Mouse (Mus musculus) limb, embryonic 10.5 days (tissue): ENCODE data around the gene Mthfd1. TPM values are rescaled to one million over a fixed set of nuclear protein-coding genes. Genes with fewer than 3 reads are reported as not detected.

ENCODE experiments used
- DNase-seq: peaks from one replicate; pipeline ENCODE4 v3.0.0-alpha.2; 2017; ENCODE audit warnings: low spot score
- H3K27ac ChIP-seq: fragments of 300-500 bp; sonication (generic); 2 replicates; pipeline ENCODE4 v1.5.1; 2016; ENCODE audit warnings: mild to moderate bottlenecking
- H3K27me3 ChIP-seq: fragments of 300-500 bp; sonication (generic); 2 replicates; pipeline ENCODE4 v1.6.1; 2016; ENCODE audit warnings: low read depth, mild to moderate bottlenecking; ENCODE audit not compliant: poor library complexity, severe bottlenecking
- H3K36me3 ChIP-seq: fragments of 300-500 bp; sonication (generic); 2 replicates; pipeline ENCODE4 v1.6.1; 2016; ENCODE audit warnings: mild to moderate bottlenecking, moderate library complexity
- H3K4me1 ChIP-seq: fragments of 300-500 bp; sonication (generic); 2 replicates; pipeline ENCODE4 v1.6.1; 2016
- H3K4me3 ChIP-seq: fragments of 300-500 bp; sonication (generic); 2 replicates; pipeline ENCODE4 v1.5.1; 2016; ENCODE audit warnings: mild to moderate bottlenecking, moderate library complexity
- H3K9me3 ChIP-seq: fragments of 300-500 bp; sonication (generic); replicated peaks from 2 replicates; pipeline ENCODE4 v1.6.1; 2016; ENCODE audit warnings: mild to moderate bottlenecking
- WGBS: fragments of 180-500 bp; shearing (Covaris S2); methylation state at CpG from one replicate; pipeline ENCODE4 v1.1.7; 2016; 5-methylcytosine and 5-hydroxymethylcytosine counted together
- polyA plus RNA-seq: library from polyadenylated mRNA; unstranded; fragments of >200 nt; fragmentation: Nextera tagmentation; extraction: Ambion mirVana; gene quantifications from 2 replicates; pipeline ENCODE4 v1.2.1, GENCODE M21; 2016

Gene Mthfd1
- polyA plus RNA-seq, 1 experiment from 2014 or later: 100 TPM

DNA sequence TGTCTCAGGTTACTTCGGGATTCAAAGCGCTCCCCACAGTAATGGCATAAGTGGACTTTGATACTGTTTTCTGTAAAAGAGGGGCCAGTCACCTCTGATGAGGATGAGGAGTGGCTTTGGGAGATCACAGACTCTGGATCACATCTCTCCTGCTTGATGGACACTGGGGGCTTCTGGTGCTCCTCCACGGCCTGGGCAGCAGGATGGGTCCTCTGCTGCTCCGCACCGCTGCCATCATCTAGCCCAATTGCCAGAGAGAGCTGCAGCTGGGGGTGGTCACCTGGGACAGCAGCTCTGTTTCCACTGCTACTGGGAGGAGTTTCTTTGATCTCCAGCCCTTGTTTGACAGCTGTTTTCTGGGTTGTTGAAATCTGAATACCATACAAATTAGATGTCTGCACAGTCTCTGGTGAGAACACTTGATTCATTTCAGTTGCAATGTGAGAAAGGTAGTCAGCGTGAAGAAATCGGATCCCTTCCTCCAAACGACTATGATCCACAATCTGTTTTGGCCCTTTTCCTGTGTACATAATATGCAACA lies 94.7 kb downstream of the Mthfd1 start:
- Histone ChIP-seq H3K27ac (no peak overlapping the region), H3K4me3 (no peak overlapping the region), H3K27me3 (no peaks in the 10 kb centered on the region), H3K36me3 (peaks cover 59% of the 10 kb centered on the region), H3K9me3 (no peaks in the 10 kb centered on the region), H3K4me1 (no peaks in the 10 kb centered on the region)
- WGBS: 75% methylated on average over 8 of the region's 8 CpGs
- DNase-seq: no peak

DNA sequence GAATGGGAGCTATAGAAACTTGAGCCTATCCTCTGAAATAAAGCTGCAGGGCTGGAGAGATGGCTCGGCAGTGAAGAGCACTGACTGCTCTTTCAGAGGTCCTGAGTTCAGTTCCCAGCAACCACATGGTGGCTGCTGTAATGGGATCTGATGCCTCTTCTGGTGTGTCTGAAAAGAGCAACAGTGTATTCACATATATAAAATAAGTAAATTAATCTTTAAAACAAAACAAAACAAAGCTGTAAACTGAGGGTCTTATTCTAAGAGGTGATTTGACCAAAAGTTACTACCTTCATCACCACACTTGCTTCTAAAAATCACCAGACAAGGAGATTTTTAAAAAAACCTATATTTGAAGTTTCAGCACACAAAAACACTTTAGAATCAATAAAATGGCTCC lies 105.8 kb downstream of the Mthfd1 start:
- Histone ChIP-seq H3K27me3 (no peaks in the 10 kb centered on the region), H3K4me1 (peaks cover 8% of the 10 kb centered on the region), H3K36me3 (peaks cover 24% of the 10 kb centered on the region), H3K4me3 (no peak overlapping the region), H3K27ac (no peak overlapping the region), H3K9me3 (no peaks in the 10 kb centered on the region)
- DNase-seq: no peak
- 73% methylated on average over 1 of the region's 1 CpGs for WGBS

DNA sequence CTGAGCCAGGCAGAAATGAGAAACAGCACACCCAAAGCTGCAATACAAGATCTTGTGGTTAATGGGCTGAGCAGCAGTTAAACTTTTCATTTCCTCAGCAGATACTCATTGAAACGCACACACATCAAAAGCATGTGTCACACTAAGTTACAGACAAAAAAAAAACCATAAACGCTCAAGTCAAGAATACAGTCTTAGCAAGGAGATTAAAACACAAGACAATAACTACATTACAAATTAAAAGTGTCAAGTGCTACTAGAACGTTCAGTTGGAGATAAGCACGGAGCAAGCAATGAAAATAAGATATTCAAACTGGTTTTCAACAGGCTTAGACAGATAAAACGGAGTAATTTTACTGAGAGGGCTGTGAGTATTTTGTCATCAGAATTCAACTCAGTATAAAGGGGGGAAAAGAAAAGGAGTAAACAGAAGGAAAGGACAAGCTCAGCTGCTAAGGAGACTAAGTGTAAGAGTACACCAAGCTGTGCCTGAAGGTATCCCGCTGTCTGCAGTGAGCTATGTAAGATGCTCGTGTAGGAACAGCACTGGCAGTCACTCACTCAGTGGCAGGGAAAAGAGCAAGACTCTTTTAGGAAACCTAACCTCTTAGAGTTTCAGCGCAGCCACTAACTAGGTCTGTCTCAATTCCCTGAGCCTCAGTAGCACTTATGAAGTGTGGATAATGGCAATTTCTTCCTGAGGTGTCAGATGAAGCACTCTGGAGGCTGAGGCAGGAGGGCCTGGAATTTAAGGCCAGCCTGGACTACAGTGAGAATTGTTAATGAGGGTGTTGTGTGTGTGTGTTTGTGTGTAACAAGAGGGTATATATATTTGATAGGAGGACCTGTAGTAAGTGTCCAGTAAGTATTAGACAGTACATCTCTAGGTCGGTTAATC lies 106.6 kb downstream of the Mthfd1 start:
- H3K36me3 ChIP-seq: peaks cover 24% of the 10 kb centered on the region
- H3K27ac ChIP-seq: no peak overlapping the region
- H3K4me3 ChIP-seq: no peak overlapping the region
- H3K27me3 ChIP-seq: no peaks in the 10 kb centered on the region
- no peak for DNase-seq
- peaks cover 8% of the 10 kb centered on the region for H3K4me1 ChIP-seq
- 77% methylated on average over 9 of the region's 9 CpGs for WGBS
- H3K9me3 ChIP-seq: no peaks in the 10 kb centered on the region

DNA sequence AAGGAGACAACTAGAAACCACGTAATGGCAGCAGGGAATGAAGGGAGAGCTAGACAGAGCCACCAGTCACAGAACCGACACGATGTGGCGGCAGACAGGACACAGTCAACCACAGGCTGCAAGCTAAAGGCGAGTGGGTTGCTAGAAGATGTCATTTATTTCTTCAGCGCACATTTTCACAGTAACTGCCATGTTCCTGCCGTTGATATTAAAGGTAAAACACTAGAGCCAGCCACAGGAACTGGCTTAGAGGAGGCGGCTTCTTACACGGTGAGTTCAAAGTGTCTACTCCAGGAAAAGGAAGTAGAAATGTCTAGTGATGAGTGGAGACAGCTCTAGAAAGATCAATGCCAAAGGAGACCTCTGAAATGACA lies 107.2 kb downstream of the Mthfd1 start:
- Histone ChIP-seq H3K9me3 (no peaks in the 10 kb centered on the region), H3K4me1 (peaks cover 15% of the 10 kb centered on the region), H3K4me3 (no peak overlapping the region), H3K27ac (no peak overlapping the region), H3K27me3 (no peaks in the 10 kb centered on the region), H3K36me3 (peaks cover 19% of the 10 kb centered on the region)
- DNase-seq: no peak
- 85% methylated on average over 9 of the region's 9 CpGs for WGBS

DNA sequence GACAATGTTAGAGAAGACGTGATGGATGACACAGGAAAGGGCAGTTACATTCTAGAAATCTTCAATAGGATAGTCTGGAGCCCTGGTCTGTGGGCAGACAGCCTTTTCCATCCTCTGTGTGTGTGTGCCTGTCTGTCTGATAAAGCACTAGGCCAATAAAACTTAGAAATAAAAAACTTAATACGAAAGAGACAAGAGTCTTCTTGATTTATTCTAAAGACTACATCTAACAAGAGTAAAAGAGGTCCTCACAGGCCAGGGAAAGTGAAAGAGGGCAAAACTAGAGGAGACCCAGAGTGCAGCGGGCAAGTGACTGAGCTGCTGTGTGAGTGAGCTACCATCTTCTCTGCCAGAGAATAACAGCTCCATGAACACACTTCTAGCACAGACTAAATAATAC lies 111.2 kb downstream of the Mthfd1 start:
- Histone ChIP-seq H3K27me3 (no peaks in the 10 kb centered on the region), H3K9me3 (no peaks in the 10 kb centered on the region), H3K27ac (no peak overlapping the region), H3K4me3 (no peak overlapping the region), H3K36me3 (peaks cover 14% of the 10 kb centered on the region), H3K4me1 (peaks cover 34% of the 10 kb centered on the region)
- peak; percentile 2 for DNase-seq
- WGBS: 86% methylated on average over 3 of the region's 3 CpGs

DNA sequence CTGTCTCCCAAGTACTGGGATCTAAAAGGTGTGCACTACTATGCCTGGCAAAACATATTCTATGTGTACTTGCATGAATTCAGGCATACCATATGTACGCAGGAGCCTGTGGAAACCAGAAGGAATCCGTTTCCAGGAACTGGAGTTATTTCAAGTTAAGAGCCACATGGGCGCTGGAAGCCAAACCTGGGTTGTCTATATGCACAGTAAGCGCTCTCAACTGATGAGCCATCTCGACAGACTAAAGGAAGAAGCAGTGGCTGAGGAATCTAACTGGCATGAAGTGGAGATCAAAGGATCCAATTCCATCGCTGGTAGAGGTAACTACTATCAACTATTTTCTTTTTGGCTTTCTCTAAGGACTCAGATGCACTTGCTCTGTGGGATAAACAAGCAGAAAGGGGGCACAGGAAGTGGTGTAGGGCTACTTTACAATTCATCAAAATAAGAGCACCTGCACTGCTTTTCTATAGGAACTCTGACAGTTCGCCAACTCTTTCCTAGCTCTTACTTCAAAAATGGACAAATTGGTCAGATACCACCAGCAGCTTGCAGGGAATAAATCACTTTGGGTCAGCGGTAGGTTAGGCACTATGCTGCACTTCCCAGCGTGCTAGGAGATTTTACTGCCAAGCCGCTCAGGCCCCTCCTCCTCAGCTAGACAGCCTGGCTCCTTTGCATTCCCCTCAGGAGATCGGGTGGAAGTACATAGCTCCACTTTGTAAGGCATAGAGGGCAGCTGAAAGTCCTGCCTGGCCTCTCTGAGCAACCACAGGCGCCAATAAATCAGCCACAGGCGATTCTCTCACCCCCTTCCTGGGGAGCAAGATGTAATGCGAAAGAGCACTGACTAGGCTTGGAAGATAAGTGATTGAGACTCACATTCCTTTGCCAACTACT lies 112.2 kb downstream of the Mthfd1 start:
- Histone ChIP-seq H3K4me1 (peaks cover 36% of the 10 kb centered on the region), H3K4me3 (peak overlapping the region; percentile 99), H3K36me3 (peaks cover 9% of the 10 kb centered on the region), H3K27ac (no peak overlapping the region), H3K27me3 (no peaks in the 10 kb centered on the region), H3K9me3 (no peaks in the 10 kb centered on the region)
- WGBS: 17% methylated on average over 14 of the region's 14 CpGs
- peak; percentile 64 for DNase-seq

DNA sequence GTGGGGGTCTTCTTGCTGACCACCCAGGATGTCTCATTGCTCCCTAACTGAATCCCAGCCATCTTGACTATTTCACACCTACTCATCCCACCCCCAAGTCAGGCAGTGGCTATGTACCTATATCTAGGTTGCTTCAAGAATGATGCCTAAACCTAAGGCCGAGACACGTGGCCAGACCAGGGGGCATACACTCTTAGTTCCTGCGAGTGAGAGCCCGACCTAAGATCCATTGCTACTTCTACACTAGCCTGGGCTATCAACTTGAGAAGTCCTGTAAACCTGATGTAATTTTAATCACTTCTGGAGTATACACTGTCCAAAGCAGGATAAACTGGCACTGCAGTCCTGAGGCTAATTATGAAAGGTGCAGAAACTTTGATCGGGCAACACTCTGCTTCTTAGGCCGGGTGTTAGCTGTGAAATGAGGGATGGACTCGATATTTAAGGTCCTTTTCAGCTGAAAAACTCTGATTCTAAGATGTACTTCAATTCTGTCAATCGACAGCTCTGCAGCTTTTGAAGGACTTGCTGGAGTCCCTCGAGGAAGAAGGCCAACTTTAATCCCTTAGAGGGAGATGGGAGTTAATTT lies 113.2 kb downstream of the Mthfd1 start:
- Histone ChIP-seq H3K27me3 (no peaks in the 10 kb centered on the region), H3K4me1 (peaks cover 44% of the 10 kb centered on the region)
- WGBS: 4% methylated on average over 9 of the region's 9 CpGs

DNA sequence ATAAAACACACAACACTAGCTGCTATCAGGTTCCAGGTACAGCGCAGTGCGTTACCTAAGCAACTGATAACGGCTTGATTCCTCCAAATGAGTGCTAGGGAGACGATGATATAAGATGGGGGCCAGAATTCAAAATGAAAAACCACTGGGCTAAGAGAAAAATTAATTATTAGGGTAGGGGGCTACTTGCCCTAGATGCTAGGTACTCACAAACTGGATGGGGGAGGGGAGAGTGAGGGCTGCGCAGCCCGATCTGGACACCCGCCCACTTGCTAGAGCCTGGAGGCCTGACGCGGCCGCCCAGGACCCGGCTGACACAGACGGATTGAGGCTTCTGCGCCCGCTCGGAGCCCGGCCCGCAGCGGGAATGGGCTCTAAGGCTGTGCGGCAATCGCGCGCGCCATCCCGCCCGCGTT lies 113.7 kb downstream of the Mthfd1 start:
- DNase-seq: peak; percentile 71
- no peaks in the 10 kb centered on the region for H3K9me3 ChIP-seq
- peak overlapping the region; percentile 100 for H3K27ac ChIP-seq
- H3K4me1 ChIP-seq: peaks cover 44% of the 10 kb centered on the region
- peak overlapping the region; percentile 99 for H3K4me3 ChIP-seq
- no peaks in the 10 kb centered on the region for H3K27me3 ChIP-seq
- H3K36me3 ChIP-seq: peaks cover 6% of the 10 kb centered on the region
- WGBS: 1% methylated on average over 26 of the region's 26 CpGs

More for the DNA sequence above, 113.2 kb downstream of the Mthfd1 start:
- peak overlapping the region; percentile 99 for H3K4me3 ChIP-seq
- peaks cover 6% of the 10 kb centered on the region for H3K36me3 ChIP-seq
- H3K27ac ChIP-seq: peak overlapping the region; percentile 100
- peak; percentile 38 for DNase-seq
- H3K9me3 ChIP-seq: no peaks in the 10 kb centered on the region

Other genes starting within 250 kb of the Mthfd1 start
- 0.14 and 0.18 TPM in 2 replicates for gene Esr2, start 78.0 kb upstream of the Mthfd1 start, polyA plus RNA-seq
- gene Tex21, start 8.6 kb upstream of the Mthfd1 start, polyA plus RNA-seq: not detected in 2 replicates
- gene Akap5, start 69.6 kb downstream of the Mthfd1 start, polyA plus RNA-seq: 1.2 and 1.9 TPM in 2 replicates
- gene Zbtb25, start 114.3 kb downstream of the Mthfd1 start, polyA plus RNA-seq: 15.9 and 16.3 TPM in 2 replicates
- gene Zbtb1, start 115.0 kb downstream of the Mthfd1 start, polyA plus RNA-seq: 9.7 and 11.1 TPM in 2 replicates
- gene Hspa2, start 148.9 kb downstream of the Mthfd1 start, polyA plus RNA-seq: 4.8 and 4.9 TPM in 2 replicates
- gene Ppp1r36, start 162.2 kb downstream of the Mthfd1 start, polyA plus RNA-seq: 1.0 and 2.2 TPM in 2 replicates